Mouse (Mus musculus) brown adipose tissue, adult 24 weeks (tissue): ENCODE results near the gene Faim. TPM values are rescaled to one million over a fixed set of nuclear protein-coding genes. Genes with fewer than 3 reads are reported as not detected.
A peak's percentile ranks its signal among the peaks of the same experiment; 100 is the strongest.

Source experiments
- H3K27ac ChIP-seq: fragments of 200-500 bp; replicated peaks from 2 replicates; pipeline ENCODE4 v1.5.1; 2012; ENCODE audit warnings: low read depth, mild to moderate bottlenecking, low read length
- H3K4me1 ChIP-seq: fragments of 200-500 bp; 2 replicates; pipeline ENCODE4 v1.6.1; 2012; ENCODE audit warnings: low read length, mixed read lengths; ENCODE audit not compliant: control insufficient read depth, insufficient read depth, insufficient read length
- H3K4me3 ChIP-seq: fragments of 200-500 bp; 2 replicates; pipeline ENCODE4 v1.5.1; 2012; ENCODE audit warnings: low read depth, mild to moderate bottlenecking, low read length, moderate library complexity; ENCODE audit not compliant: insufficient read depth
- polyA plus RNA-seq: library from polyadenylated mRNA; stranded (reverse); fragments of >200 nt; gene quantifications from 2 replicates; pipeline ENCODE4 v1.2.4, GENCODE M21; 2012; ENCODE audit not compliant: missing spikeins, insufficient read depth, insufficient read length

Gene Faim
- polyA plus RNA-seq, 1 experiment: 28.6 TPM

DNA sequence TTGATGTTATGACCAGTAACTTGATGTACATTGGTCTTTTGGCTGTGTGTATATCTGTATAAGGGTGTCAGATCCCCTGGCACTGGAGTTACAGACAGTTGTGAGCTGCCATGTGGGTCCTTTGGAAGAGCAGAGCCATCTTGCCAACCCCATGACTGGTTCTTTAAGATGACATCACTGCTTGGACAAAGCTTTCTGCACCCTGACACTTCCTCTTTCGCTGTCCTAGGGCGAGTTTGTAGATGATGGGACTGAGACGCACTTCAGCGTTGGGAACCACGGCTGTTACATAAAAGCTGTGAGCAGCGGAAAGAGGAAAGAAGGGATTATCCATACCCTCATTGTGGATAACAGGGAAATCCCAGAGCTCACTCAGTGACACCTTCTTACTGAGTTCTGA, 15.2 kb downstream of the Faim start:
- Histone ChIP-seq H3K27ac (no peak overlapping the region), H3K4me1 (no peaks in the 10 kb centered on the region), H3K4me3 (no peak overlapping the region)

DNA sequence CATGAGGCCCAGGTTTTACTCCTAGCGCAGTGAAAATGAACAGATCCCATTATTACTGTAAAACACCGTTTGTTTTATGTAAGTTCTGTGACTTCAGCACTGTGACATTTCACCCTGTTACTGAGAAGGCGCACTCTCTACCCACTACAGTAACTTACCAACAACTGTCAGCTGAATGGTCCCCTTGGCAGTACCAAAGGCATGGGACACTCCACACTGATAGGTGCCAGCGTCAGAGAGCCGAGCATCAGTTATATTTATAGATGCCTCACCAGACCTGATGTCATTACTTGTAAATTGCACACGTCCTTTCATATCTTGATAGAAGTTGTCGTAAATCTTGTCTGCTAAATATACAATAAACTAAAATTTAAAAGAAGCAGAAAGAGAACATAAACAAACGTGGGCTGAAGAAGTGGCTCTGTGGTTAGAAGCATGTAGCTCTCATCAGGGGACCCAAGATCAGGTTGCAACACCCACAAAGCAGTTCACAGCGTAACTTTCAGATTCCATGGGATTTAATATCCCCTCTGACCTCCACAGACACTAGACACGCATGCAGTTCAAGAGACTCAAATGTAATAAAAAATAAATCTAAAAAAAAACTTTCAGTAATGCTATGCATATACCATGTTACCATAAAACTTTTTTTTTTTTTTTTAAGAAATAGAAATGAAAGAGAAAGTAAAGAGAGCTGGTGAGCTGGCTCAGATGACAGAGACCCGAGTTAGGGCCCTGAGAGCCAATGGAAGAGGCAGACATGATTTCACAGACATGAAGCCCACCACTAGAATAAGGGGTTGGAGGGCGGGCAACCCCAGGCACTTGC, 23.1 kb downstream of the Faim start:
- Histone ChIP-seq H3K4me1 (no peaks in the 10 kb centered on the region), H3K27ac (no peak overlapping the region), H3K4me3 (peak overlapping the region; percentile 28; the same call in 1 of the 2 replicates)

DNA sequence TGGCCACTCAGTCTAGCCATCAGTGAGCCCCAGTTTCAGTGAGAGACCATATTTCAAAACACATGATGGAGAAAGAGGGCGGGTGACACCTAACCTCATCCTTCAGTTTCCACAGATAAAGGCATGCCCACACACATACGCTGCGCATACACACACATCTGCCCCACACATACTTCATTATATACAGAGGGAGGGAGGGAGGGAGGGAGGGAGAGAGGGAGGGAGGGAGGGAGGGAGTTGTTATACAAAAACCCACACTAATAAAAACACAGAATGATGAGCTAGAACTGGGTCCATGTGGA, 23.7 kb downstream of the Faim start:
- Histone ChIP-seq H3K27ac (no peak overlapping the region), H3K4me3 (no peak overlapping the region; the same call in 1 of the 2 replicates), H3K4me1 (no peaks in the 10 kb centered on the region)

DNA sequence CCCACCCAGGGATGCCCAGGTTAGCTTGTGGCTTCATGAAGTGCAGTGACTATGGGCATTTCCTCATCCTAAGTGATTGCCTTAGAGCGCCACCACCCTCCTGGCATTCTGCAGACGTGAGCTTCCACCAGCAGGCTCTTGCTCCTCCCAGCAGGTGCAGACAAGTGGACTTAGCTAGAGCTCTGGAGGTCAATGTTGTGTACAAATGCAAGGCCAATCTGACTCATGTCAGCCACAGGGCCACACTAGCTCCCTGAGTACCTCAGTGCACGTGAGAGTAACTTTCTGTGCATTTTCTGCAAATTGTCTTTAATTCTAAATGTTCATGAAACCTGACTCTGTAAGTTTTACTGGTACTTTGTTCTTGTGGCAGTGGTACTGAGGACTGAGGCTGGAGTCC, 30.1 kb downstream of the Faim start:
- Histone ChIP-seq H3K4me3 (no peak overlapping the region), H3K4me1 (no peaks in the 10 kb centered on the region), H3K27ac (no peak overlapping the region)

DNA sequence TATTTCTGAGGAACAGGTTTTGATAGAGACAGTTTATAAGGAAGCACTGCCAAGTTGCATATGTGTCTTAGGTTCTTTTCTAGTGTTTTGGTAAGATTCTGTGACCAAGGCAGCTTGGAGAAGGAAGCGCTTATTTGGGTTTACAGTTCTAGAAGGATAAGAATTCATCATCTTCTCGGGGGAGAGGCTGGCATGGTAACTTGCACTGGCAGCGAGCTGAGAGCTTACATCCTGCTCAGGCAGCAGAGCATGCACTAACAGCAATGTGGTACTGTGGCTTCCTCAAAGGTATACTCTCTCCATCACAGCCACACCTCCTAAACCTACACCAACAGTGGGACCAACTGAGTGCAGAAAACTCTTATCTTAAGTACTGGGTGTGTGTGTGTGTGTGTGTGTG, 30.6 kb downstream of the Faim start:
- H3K4me1 ChIP-seq: no peaks in the 10 kb centered on the region
- no peak overlapping the region for H3K27ac ChIP-seq
- no peak overlapping the region for H3K4me3 ChIP-seq

DNA sequence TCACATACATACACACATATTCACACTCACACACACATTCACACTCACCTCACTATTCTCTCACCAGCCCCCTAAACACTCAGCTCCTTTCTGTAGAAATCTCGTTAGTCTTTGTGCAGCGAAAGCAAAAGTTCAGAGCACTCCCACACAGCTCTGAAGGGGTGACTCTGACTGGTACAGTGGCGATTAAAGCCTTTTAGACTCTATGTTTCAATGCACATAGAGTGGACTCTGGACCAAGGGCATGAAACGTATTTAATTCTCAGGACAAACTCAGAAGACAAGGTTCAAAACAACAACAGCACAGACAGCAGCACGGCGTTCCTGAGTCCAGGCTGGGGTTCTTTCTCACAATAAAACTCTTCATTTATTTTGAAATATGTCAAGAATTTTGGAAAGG, 31.5 kb downstream of the Faim start:
- no peak overlapping the region for H3K27ac ChIP-seq

DNA sequence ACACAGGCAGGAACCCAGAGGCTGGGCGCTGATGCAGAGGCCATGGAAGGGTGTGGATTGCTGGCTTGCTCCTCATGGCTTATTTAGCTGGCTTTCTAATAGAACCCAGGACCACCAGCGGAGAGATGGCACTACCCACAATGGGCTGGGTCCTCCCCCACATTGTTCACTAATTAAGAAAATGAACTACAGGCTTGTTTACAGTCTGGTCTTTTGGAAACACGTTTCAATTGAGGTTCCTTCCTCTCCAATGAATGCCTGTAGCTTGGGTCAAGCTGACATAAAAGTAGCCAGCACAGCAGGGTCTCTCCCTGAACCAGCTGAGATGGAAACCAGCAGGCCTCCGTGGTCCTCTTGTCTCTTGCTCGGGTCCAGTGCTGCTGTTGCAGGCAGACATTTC, 35.0 kb downstream of the Faim start:
- Histone ChIP-seq H3K27ac (no peak overlapping the region), H3K4me1 (no peaks in the 10 kb centered on the region), H3K4me3 (no peak overlapping the region)

More for the DNA sequence above, 31.5 kb downstream of the Faim start:
- Histone ChIP-seq H3K4me1 (no peaks in the 10 kb centered on the region), H3K4me3 (no peak overlapping the region)

DNA sequence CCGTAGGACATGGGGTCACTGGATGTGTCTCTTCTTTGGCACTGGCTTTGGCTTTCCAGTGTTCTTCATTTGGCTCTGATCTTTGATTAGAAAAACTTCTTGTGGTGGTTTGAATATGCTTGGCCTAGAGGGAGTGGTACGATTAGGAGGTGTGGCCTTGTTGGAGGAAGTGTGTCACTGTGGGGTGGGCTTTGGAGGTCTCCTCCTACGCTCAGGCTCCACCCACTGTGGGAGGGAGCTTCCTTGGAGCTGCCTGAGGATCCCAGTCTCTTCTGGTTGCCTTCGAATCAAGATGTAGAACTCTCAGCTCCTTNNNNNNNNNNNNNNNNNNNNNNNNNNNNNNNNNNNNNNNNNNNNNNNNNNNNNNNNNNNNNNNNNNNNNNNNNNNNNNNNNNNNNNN, 35.6 kb downstream of the Faim start:
- Histone ChIP-seq H3K4me1 (no peaks in the 10 kb centered on the region), H3K4me3 (no peak overlapping the region), H3K27ac (no peak overlapping the region)

DNA sequence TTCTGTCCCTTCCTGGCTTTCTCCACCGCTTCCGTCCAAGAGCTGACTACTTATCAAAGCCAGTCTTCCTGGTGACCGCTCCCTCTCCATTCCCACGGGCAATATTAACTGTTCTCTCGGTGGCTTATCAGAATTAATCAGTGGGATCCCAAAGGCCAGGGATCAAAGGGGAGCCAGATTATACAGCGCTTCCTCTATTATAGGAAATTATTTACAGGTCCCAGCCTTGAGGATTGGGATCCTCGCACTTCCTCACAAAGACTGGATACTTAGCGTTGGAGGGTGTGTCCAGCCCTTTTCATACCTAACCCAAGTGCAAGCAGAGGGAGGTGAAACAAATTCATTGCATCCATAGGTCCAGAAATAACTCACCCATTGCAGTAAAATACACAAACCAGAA, 45.9 kb downstream of the Faim start:
- Histone ChIP-seq H3K4me3 (no peak overlapping the region), H3K27ac (no peak overlapping the region), H3K4me1 (no peaks in the 10 kb centered on the region)

DNA sequence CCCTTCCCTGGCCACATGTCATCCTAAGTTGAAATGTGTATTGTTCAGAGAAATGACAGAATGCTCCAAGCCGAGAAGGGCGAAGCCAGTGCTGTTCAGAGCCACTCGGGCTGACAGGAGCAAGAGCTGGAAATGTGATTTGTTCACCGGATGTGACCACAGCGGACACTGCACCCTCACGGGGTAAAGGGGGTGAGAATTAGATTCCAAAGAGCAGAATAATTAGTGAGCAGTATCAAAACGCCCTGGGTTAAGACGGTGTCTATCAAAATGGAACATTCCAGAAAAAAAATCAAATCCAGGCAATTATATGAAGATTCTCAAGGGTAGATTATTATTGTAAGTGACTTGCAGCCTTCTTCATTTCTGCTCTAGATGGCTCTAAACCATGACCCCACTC, 47.9 kb downstream of the Faim start:
- Histone ChIP-seq H3K27ac (no peak overlapping the region), H3K4me1 (no peaks in the 10 kb centered on the region), H3K4me3 (no peak overlapping the region)

DNA sequence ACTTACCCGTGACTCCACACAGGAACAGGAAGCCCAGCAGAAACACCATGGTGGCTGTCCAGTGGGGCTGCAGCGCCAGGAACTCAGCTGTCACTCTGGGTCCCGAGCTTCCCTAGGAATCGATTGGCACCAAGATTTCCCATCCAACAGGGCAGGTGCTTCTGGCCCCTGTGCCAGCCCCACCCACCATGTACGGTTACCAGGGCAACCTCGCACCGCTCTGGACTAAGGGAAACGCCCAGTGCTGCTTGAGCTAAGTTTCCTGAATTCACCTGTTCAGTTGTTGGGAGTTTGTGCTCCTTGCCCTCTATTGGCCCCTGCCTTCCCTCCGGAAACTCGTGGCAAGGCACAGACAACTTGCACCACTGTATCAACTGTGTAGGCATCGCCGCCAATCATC, 49.4 kb downstream of the Faim start, which contains the start of gene Gm1123:
Gm1123 (minus strand) TSS at position 141 of the 400 bp plus-strand sequence.
- no peak within 1 kb of the TSS for H3K4me3 ChIP-seq

DNA sequence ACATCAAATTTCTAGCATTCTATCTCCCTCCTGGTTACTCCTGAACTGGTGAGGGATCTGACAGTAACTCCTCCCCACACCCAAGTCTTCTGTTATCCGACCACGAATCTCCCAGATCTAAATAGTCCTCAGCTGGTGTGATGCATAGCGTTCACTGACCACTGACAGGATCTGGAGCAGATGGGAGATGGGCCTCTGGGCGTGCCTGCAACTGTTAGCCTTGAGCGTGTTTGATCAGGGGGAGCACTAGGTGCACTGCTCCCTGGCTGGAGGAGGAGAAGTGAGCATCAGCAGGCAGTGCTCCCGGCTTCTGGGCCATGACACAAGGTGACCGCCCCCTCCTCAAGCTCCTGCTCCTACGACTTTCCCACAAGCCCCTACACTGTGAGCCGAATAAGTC, 55.8 kb downstream of the Faim start:
- Histone ChIP-seq H3K4me3 (no peak overlapping the region), H3K4me1 (no peaks in the 10 kb centered on the region), H3K27ac (no peak overlapping the region)

More for the DNA sequence above, 49.4 kb downstream of the Faim start, which contains the start of gene Gm1123:
- no peaks in the 10 kb centered on the region for H3K4me1 ChIP-seq
- no peak within 1 kb of the TSS for H3K27ac ChIP-seq

DNA sequence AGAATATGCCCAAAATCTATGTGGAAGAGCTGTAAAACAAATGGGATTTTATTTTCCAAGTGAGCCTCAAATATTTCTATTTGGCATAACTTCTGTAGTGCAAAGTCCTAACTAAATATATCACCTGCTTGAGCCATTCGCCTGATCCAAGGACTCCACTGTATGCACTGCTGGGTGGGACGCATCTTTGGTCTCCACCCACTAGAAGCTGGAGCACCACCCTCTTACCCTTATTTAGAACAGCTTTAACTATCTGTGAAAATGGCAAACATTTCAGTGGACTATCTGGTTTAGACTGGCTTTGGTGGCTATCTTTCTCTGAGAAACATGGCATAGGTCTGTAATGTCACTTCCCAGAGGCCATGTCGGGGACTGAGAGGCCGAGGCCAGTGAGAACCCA, 56.5 kb downstream of the Faim start:
- H3K27ac ChIP-seq: no peak overlapping the region
- H3K4me1 ChIP-seq: no peaks in the 10 kb centered on the region
- no peak overlapping the region for H3K4me3 ChIP-seq

DNA sequence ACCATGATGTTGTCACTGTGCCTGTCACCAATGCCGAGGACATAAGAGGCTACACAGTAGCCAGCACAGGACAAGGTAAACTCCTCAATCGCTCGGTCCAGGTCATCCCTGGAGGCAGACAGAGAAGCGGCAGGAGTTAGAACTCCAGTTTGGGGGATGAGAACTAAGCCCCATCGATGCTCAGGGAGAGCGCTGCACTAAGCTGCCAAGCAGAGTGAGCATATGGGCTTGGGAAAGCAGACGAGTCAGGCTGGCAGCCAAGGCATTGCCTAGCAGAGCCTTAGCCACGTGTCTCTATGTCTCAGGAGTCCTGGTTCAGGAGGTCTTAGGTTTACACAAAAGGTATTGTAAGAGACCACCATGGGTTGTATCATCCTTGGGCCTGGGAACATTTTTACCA, 58.6 kb downstream of the Faim start:
- Histone ChIP-seq H3K4me3 (no peak overlapping the region), H3K27ac (no peak overlapping the region), H3K4me1 (no peaks in the 10 kb centered on the region)

DNA sequence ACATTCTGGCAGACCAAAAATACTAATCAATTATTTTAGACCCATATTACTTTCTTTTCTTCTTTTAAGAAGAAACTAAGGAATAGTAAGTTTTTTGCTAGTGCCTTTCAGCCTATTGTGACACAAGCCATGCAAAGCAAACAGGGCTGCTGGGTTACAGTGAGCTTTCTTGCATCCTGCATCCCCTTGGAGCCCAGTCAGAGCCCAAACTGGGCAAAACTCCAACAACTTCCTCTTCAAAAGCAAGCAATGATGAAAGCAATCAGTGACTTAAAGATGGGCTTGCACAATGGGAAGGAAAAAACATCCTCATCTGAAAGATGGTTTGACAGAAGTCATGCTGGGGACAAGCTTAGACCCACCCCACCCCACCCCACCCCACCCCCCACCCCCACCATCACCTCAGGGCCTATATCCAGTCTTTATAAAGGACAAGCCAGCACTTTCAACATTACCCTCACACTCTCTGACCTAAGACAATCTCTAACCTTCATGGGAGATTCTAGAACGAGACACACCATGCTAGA, 62.6 kb downstream of the Faim start:
- no peak overlapping the region for H3K27ac ChIP-seq
- peaks cover 4% of the 10 kb centered on the region for H3K4me1 ChIP-seq

DNA sequence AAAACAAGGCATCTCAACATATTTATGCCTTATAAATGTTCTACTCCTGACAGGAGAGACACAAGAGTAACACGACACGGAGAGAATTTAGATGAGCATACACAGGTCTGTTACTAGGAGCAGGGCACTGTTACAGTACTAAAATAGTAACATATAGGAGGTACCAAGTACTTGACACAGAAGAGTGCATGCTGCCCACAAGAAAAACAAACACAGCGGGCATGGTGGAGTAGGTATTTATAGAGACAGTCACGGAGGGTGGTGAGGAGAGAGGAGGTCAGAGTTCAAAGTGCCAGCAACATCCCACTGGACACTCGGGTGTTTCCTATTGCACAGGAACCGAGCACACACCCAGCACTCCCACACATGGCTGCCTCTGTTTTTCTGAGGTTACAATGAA, 63.6 kb downstream of the Faim start:
- Histone ChIP-seq H3K4me1 (peaks cover 4% of the 10 kb centered on the region), H3K4me3 (no peak overlapping the region), H3K27ac (no peak overlapping the region)

More for the DNA sequence above, 62.6 kb downstream of the Faim start:
- H3K4me3 ChIP-seq: no peak overlapping the region
